Mouse (Mus musculus) v-Abl transformed pro-B cells (cell line): ENCODE results near the gene 4930415O20Rik.

ENCODE experiments used
- in situ Hi-C, 2 experiments: fragments of 400-800 bp; cut with MboI; formaldehyde crosslinking; loops; one replicate each; pipeline ENCODE4 v1.15.1; 2025; ENCODE audit not compliant: unreplicated experiment in 2 of 2

The 4930415O20Rik gene

GRCm38 (mm10) chr15:98602191-98602881 lies 31.5 kb downstream of the 4930415O20Rik start:
- in situ Hi-C loops = loop anchor here in 1 of 2 experiments (25.0 kb wide), 1 partner anchor 215 kb away; the partner anchor contains the start of gene Olfr283

- in situ Hi-C loops = loop anchor here in 1 of 2 experiments (25.0 kb wide), 1 partner anchor 216 kb away; the partner anchor contains the start of gene Olfr283
Measured at GRCm38 (mm10) chr15:98602921-98603458, 32.2 kb downstream of the 4930415O20Rik start.

DNA sequence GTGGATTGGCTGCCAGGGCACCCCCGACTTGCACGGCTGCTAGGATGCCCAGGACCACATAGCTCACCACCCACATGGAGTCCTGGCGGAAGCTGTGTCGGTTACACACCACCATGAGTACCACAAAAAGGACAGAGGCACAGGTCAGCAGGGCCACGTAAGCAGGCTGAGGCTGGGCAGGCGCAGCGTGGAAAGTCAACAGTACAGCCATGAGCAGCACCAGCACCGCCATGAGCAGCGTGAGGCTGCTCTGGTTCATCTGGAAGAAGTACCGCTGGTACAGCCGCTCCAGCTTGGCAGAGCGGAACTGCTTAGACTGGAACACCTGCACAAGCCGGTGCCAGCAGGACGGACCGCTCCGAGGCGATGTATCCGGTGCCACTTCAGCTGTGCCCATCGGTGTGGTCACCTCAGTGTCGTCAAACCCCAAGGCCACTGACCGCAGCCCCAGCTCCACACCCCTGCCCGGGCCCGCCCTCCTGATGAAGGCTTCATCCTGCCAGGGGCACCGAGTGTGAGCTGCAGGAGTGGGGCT lies 33.3 kb downstream of the 4930415O20Rik start:
- in situ Hi-C loops = loop anchor here in 1 of 2 experiments (25.0 kb wide), 1 partner anchor 217 kb away; the partner anchor contains the start of gene Olfr283

DNA sequence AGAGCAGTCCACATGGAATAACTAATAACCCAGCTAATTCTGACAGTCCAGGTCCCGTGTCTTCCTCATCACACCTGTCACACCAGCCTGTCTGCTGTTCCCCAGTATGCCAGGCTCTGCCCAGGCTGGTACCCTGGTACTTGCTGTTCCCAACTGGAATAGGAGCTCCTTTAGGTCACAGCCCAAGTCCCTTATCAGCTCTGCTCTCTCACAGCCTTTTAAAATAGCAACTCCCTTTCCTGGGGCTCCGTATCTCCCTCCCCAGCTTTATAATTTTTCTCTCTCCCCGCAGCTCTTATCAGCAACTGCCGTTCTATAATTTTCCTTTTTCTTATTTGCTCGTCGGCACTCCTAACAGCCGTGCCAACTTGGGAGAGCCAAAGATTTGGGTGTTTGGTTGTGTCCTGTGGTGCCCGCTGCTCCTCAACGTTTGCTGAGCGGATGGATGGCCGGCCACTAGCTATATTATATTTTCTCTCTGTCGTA lies 35.3 kb downstream of the 4930415O20Rik start:
- in situ Hi-C loops = loop anchor here in 1 of 2 experiments (25.0 kb wide), 1 partner anchor 219 kb away; the partner anchor contains the start of gene Olfr283

- in situ Hi-C loops = loop anchor here in 1 of 2 experiments (25.0 kb wide), 1 partner anchor 219 kb away; the partner anchor contains the start of gene Olfr283
Measured at GRCm38 (mm10) chr15:98606739-98607138, 35.9 kb downstream of the 4930415O20Rik start.

DNA sequence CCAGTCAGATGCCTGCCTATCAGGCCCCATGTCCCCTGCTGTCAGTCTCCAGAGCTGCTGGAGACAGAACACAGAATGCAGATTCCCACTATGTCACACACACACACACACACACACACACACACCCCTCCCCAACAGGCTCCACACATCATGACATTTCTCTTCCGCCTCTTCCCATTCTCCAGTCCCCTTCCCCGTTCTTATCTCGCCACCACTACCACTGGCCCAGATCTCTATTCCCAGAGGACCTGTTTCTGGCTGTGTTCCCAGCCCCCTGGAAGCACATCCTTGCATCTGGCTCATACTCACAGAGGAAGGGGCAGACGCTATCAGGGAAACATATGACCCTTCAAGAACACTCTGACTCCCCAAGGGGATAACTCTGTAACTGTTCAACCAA lies 36.8 kb downstream of the 4930415O20Rik start:
- in situ Hi-C loops = loop anchor here in 1 of 2 experiments (25.0 kb wide), 1 partner anchor 220 kb away; the partner anchor contains the start of gene Olfr283

- in situ Hi-C loops = loop anchor here in 1 of 2 experiments (25.0 kb wide), 1 partner anchor 221 kb away; the partner anchor contains the start of gene Olfr283
Measured at GRCm38 (mm10) chr15:98608058-98608783, 37.4 kb downstream of the 4930415O20Rik start.

GRCm38 (mm10) chr15:98608784-98609250 lies 38.0 kb downstream of the 4930415O20Rik start:
- in situ Hi-C loops = loop anchor here in 1 of 2 experiments (25.0 kb wide), 1 partner anchor 222 kb away; the partner anchor contains the start of gene Olfr283

DNA sequence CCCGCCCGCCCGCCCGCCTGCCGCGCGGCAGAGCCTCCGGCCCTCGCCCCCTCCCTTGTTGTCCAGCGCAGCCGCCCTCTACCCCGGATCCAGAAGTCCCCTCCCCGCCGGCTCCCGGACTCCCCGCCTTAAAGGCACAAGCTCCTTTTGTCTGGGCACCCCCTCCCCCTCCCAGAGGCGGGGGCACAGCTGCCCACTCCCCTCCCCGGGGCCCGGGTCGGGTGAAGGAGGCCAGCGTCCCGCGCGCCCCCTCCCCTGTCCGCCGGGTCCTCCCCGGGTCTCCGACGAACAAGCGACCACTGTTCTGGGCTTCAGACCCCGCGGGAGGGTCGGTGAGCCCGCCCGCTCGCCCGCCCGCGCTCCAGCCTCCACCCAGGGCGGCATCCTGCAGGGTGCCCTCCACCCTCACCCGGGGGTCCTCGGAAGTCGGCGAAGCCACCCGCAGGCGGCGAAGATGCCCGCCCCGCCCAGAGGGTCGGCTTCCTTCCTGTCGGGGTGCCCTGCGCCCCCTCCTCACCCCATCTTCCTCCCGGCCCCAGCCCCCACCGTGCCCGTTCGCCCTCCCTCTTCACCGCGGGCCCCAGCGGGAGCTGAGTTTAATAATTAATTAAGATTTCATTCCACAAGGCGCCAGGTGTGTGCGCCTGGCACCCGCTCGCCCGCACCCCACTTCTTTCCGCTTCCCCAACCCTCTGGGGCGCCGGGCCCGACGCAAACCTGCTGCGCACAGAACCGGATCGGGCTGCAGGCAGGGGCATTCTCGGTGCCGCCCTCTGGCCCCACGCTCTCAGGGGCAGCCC lies 38.7 kb downstream of the 4930415O20Rik start, which contains the start of gene Adcy6:
TSS of gene Adcy6 (minus strand) at position 746 of the 800 bp plus-strand sequence.
- in situ Hi-C loops = loop anchor here (10.0 to 25.0 kb wide), 2 partner anchors 215 to 222 kb away; partner anchors contain the start of gene Olfr283 (in 1 of the 2)

GRCm38 (mm10) chr15:98610131-98610633 lies 39.4 kb downstream of the 4930415O20Rik start:
- in situ Hi-C loops = loop anchor here (10.0 to 25.0 kb wide), 2 partner anchors 215 to 223 kb away; partner anchors contain the start of gene Olfr283 (in 1 of the 2)

- in situ Hi-C loops = loop anchor here (10.0 to 25.0 kb wide), 2 partner anchors 217 to 225 kb away; partner anchors contain the start of gene Olfr283 (in 1 of the 2)
Measured at GRCm38 (mm10) chr15:98612229-98612628, 41.4 kb downstream of the 4930415O20Rik start.

DNA sequence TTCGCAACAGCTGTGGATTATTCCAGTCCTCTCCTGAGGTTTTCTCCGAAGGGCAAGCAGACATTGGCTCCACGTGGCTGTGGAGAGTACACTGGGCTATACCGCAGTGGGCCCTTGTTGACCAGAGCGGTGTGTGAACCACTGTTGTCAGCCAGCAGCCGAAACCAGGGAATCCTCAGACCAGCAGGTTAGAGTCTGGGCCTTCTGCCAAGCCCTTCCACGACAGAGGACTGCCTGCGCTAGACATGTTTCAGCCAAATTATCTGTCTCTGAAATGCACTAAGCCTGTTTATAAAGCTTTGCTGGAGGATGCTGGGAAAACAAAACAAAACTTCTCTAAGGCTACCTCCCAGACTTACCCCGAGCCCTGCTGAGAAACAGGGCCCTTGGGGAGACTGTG lies 43.7 kb downstream of the 4930415O20Rik start:
- in situ Hi-C loops = loop anchor here (10.0 to 25.0 kb wide), 2 partner anchors 220 to 227 kb away; partner anchors contain the start of gene Olfr283 (in 1 of the 2)

DNA sequence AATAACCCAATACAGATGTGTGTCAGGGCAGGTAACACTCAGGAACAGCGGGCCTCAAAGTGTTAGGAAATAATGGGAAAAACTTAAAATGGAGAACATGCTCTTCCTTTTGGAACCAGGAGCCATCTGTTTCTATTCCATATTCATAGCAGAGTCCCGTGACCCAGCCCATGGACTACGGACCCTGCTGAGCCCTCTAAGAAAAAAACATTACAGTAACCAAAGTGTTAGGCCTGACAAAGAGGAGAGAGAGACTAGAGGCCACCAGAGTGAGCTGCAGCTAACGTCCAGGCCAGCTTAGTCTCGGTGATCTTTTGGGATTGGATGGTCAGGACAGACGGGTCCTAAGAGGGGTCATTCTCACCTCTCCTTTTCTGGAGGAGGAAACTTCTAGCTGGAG lies 44.2 kb downstream of the 4930415O20Rik start:
- in situ Hi-C loops = loop anchor here (5.0 to 25.0 kb wide), 4 partner anchors 33 to 228 kb away; partner anchors contain the start of gene Olfr283 (in 1 of the 2)

DNA sequence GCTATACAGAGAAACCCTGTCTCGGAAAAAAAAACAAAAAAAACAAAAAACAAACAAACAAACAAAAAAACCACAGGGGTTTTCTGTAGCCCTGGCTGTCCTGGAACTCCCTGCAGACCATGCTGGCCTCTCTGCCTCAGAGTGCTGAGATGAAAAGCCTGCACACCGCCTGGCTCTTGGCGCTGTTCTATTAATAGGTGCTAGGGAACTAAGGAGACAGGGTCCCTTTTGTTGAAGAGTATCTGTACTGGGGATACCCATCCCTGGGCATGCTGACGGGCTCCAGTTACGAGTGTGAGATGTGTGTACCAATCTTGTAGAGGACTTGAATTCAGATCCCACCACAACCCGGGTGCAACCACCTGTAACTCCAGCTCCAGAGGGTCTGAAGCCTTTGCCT lies 44.9 kb downstream of the 4930415O20Rik start:
- in situ Hi-C loops = loop anchor here (5.0 to 25.0 kb wide), 4 partner anchors 33 to 228 kb away; partner anchors contain the start of gene Olfr283 (in 1 of the 2)

- in situ Hi-C loops = loop anchor here (5.0 to 25.0 kb wide), 4 partner anchors 34 to 229 kb away; partner anchors contain the start of gene Olfr283 (in 1 of the 2)
Measured at GRCm38 (mm10) chr15:98616362-98617175, 45.8 kb downstream of the 4930415O20Rik start.

DNA sequence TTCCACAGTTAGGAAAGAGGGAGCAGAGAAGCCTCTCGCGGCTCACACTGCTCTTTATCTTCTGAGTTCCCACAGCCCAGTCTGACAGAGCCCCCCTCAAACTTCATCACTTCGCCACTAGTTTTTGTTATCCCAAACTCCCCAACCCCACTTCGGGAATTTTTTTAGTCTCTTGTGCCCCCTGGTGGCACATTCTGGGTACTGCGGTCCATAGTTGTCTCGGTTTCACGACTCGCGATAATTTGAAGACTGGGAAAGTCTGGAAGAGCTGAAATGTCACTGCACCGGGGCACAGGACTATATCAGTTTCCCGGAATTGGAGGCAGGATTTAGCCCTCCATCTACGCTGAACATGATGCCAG lies 46.4 kb downstream of the 4930415O20Rik start:
- in situ Hi-C loops = loop anchor here (5.0 to 25.0 kb wide), 4 partner anchors 35 to 230 kb away; partner anchors contain the start of gene Olfr283 (in 1 of the 2)

DNA sequence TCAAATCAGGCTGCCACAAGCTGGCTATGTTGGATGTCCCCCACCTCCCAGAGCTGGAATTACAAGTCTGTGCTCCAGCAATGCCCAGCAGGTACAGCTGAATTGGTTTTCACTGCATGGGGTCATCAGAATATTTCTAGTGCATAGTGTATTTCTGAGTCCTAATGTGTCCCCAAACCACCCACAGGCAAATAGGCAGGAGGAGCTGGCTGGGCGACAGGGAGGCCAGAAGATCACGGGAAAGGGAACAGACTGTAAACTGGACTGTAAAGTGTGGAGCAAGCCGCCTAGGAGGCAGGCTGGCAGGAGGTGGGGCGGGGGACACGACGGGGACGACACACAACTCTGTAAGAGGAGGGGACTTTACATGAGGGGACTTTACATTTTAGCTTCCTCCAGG lies 51.4 kb downstream of the 4930415O20Rik start:
- in situ Hi-C loops = loop anchor here in 1 of 2 experiments (25.0 kb wide), 1 partner anchor 235 kb away; the partner anchor contains the start of gene Olfr283
